Mouse (Mus musculus): ENCODE results near the gene Tent5c.

DNA sequence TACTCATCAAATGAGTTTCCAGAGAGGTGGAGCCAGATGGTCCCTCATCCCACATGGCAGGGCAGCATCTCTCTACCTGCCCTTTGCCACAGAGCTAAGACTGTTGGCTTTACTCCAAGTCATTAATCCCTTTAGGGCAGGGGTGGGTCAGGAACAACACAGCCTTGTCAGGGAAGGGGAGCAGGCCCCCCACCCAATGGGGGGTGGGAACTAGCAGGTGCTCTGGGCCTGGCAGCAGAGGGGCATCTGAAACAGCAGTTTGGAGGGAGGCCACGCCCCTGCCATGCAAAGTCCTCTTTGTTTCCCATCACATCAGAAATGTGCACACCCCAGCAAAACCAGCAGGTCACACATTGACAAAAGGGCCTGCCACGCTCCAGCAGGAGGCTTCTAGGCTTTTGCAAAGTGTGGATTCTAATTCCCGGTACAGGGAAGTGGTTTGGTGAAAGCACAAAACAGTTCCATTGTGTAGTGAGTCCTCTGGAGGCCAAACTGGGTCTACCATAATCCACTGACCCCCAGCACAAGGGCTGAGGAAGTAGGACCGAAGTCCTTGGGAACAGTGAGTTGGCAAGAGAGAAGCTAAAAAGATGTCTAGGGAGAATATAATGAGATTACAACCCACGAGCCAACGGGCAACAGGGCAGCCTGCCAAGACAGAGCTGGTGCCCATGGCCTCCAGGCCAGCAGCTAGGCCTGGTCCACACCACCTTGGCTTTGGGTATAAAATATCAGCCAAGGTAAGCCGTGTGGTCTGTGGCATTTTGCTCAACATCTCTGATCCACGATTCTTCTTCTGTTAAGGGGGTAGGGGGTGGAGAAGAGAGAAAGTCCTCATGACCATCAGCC is 26.7 kb downstream of the Tent5c start:
- no peak for TF ChIP-seq POLR2A (IDR thresholded peaks at IDR 0.05; ENCODE audit: control insufficient read depth, low read depth, low read length)
- no peak for TF ChIP-seq CTCF (IDR thresholded peaks at IDR 0.05; ENCODE audit: control insufficient read depth, insufficient read depth, insufficient replicate concordance, low read depth, low read length)
